Mouse (Mus musculus) spleen, adult 2 months (tissue): Measurements from ENCODE around the gene Krt77.

Experiments
- CTCF ChIP-seq: fragments of 200-500 bp; IDR thresholded peaks from 2 replicates; pipeline ENCODE4 v1.5.1; 2011; ENCODE audit warnings: mild to moderate bottlenecking, inconsistent platforms; ENCODE audit not compliant: insufficient read depth, insufficient read length, insufficient replicate concordance; ENCODE audit errors: extremely low read depth
- POLR2A ChIP-seq: fragments of 200-500 bp; IDR thresholded peaks from 2 replicates; pipeline ENCODE4 v1.6.1; 2011; ENCODE audit warnings: low read depth, low read length, inconsistent platforms

DNA sequence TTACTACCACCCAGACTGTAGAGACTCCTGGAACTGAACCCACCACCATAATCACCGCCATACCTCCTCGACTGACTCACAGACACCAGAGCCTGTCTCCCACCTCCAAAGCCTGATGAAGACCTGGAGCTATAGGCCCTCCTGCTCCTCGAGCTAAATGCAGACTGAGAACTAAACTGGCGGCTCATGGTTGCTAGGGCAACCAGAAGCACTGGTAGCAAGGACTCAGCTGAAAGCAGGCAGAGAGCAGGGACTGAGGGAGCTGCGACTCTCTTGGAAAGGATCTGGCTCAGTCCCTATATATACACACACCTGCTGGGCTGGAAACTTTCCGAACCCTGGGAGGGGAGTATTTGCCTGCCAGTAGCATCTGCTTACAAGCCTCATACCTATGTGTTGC is at the start of gene Krt77:
- TF ChIP-seq POLR2A = no peak
- TF ChIP-seq CTCF = no peak
